Comparison of ENCODE assay signal across 8 mouse cellular contexts in the genomic region with DNA sequence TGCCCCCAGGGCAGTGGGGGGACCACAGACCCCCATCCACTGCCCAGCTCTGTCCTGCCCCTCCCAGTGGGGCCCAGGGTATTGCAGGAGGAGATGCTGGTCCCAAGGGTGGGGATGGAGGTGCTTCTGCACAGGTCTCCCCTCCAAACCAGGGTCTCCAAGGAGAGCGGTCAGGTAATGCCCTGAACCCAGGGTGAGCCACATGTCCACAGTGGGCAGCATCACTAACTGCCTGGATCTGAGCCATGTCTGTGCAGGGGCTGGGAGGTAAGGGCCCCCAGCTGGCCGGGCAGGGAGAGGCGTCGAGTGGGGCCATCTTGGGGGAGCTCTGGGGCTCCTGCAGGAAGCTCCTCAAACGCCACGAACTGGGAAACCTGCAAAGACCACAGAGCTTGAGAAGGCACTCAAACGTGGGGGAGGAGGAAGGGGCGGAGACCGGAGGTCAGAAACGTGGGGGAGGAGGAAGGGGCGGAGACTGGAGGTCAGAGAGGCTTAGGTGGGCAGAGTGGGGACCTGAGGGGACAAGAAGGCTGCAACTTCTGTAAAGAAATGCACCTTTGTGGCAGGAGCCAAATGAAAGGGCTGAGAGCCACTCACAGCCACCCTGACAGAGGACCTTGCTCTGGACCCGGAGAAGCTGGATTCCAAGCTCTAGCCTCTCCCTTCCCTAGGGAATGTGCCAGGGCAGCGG. TPM values are rescaled to one million over a fixed set of nuclear protein-coding genes. Genes with fewer than 3 reads are reported as not detected.
DNase-seq lines count a peak whose midpoint lies in the region; ATAC-seq lines count a peak whose summit lies in the region.
"Had no signal": no experiment of that assay in that cellular context is flagged by ENCODE, and none has a peak within 500 bp of the region (broad histone marks: within the 10 kb centered on the region; RNA-seq: fewer than 3 reads in every experiment).

No protein-coding gene starts in this region.

- no peaks in the 10 kb centered on the region for H3K9me3 ChIP-seq in lung, embryonic 15.5 days
- no peaks in the 10 kb centered on the region for H3K9me3 ChIP-seq in limb, embryonic 11.5 days (ENCODE audit: control insufficient read depth, low read length)

- H3K36me3 ChIP-seq in lung, embryonic 15.5 days: no peaks in the 10 kb centered on the region
- H3K36me3 ChIP-seq in limb, embryonic 11.5 days (ENCODE audit: control insufficient read depth, insufficient read depth, low read length): 0 out of 2 replicates have a peak, but pooled peaks cover 3% of the 10 kb centered on the region

- H3K9ac ChIP-seq in lung, embryonic 15.5 days: no peak overlapping the region
- H3K9ac ChIP-seq in limb, embryonic 11.5 days (ENCODE audit: low read length): peak overlapping the region; percentile 27

- peak overlapping the region; percentile 69 for H3K27ac ChIP-seq in lung, embryonic 15.5 days
- H3K27ac ChIP-seq in limb, embryonic 11.5 days (replicated peaks; ENCODE audit: low read depth, low read length): 0 out of 2 replicates have a peak overlapping the region, but pooled peaks have one; percentile 4

- H3K4me3 ChIP-seq in lung, embryonic 15.5 days: peak overlapping the region; percentile 14; the same call in 1 of the 2 replicates
- no peak overlapping the region for H3K4me3 ChIP-seq in limb, embryonic 11.5 days (ENCODE audit: low read depth, low read length)
- H3K4me3 ChIP-seq: erythroblast, embryonic 14.5 days had no signal

- peaks cover 21% of the 10 kb centered on the region for H3K4me1 ChIP-seq in lung, embryonic 15.5 days
- H3K4me1 ChIP-seq in limb, embryonic 11.5 days (ENCODE audit: control insufficient read depth, insufficient read depth, low read length): peaks cover 24% of the 10 kb centered on the region

- H3K27me3 ChIP-seq in lung, embryonic 15.5 days: no peaks in the 10 kb centered on the region; the same call in 1 of the 2 replicates
- H3K27me3 ChIP-seq in limb, embryonic 11.5 days (ENCODE audit: control insufficient read depth, insufficient read depth, low read length): peaks cover 4% of the 10 kb centered on the region; the same call in 1 of the 2 replicates

- peak; percentile 33; the same call in 1 of the 2 replicates for ATAC-seq in lung, embryonic 15.5 days (ENCODE audit: borderline replicate concordance, extremely low read depth, low FRiP score, low TSS enrichment)
- no peak for ATAC-seq in limb, embryonic 11.5 days (ENCODE audit: insufficient number of reproducible peaks, low FRiP score, low TSS enrichment, low read depth)

- 12% methylated on average over 13 of the region's 13 CpGs for WGBS in lung, embryonic 15.5 days
- WGBS in limb, embryonic 11.5 days: 12% methylated on average over 13 of the region's 13 CpGs

- no peak for DNase-seq in lung, postnatal 4 days
- DNase-seq in embryo, embryonic 9.5 days (ENCODE audit: extremely low spot score): peak; percentile 75
- peak; percentile 75 for DNase-seq in limb, embryonic 11.5 days (ENCODE audit: low spot score)
- DNase-seq in thymus, postnatal 0 days (ENCODE audit: low spot score): peak; percentile 29
- DNase-seq in gastrocnemius, postnatal 10 days: no peak
- DNase-seq in layer of hippocampus, adult 18-20 months (ENCODE audit: low spot score in 2 of 2): no peak

- H3K4me2 ChIP-seq in lung, embryonic 15.5 days: peak overlapping the region; percentile 32
- H3K4me2 ChIP-seq in limb, embryonic 11.5 days (ENCODE audit: low read depth, severe bottlenecking): peak overlapping the region; percentile 38

RNA-seq across cellular contexts. Expression of a gene that starts 31.5 kb away (rescaled TPM):
- 6.0 and 7.0 TPM in 2 replicates for polyA plus RNA-seq in lung, embryonic 15.5 days (2015; fragmentation: Nextera tagmentation; extraction: Ambion mirVana)
- 6.7 and 7.1 TPM in 2 replicates for polyA plus RNA-seq in limb, embryonic 11.5 days (2014; fragmentation: Nextera tagmentation; extraction: Ambion mirVana)
- polyA plus RNA-seq in thymus, postnatal 0 days (2015; fragmentation: Nextera tagmentation; extraction: Ambion mirVana): 5.3 and 7.2 TPM in 2 replicates
- 10 to 100 TPM in 1 of 2 experiments, 1 to 10 TPM in 1; 5.4 to 10.8 TPM for total RNA-seq in gastrocnemius, postnatal 10 days (2021)
- total RNA-seq in layer of hippocampus, adult 18-20 months (2021): 10 to 100 TPM; 23.0 to 26.8 TPM
- polyA plus RNA-seq: erythroblast, embryonic 14.5 days had no signal

RNA-seq across cellular contexts. Expression of a gene that starts 44.7 kb away (rescaled TPM):
- 17.1 and 18.8 TPM in 2 replicates for polyA plus RNA-seq in lung, embryonic 15.5 days (2015; fragmentation: Nextera tagmentation; extraction: Ambion mirVana)
- 4.8 and 5.3 TPM in 2 replicates for polyA plus RNA-seq in limb, embryonic 11.5 days (2014; fragmentation: Nextera tagmentation; extraction: Ambion mirVana)
- 1.5 and 1.7 TPM in 2 replicates for polyA plus RNA-seq in thymus, postnatal 0 days (2015; fragmentation: Nextera tagmentation; extraction: Ambion mirVana)
- total RNA-seq in gastrocnemius, postnatal 10 days (2021): 10 to 100 TPM in 1 of 2 experiments, 1 to 10 TPM in 1; 7.7 to 11.2 TPM
- 1 to 10 TPM; 6.8 to 7.0 TPM for total RNA-seq in layer of hippocampus, adult 18-20 months (2021)

Comparison
In these comparisons a context has a peak if more than half of its experiments do, and no peak if none do; other contexts are left out.
1. DNase-seq: peak in embryo, embryonic 9.5 days (single experiment), limb, embryonic 11.5 days (single experiment) and thymus, postnatal 0 days (single experiment); none in lung, postnatal 4 days (0 of 2), gastrocnemius, postnatal 10 days (single experiment) and layer of hippocampus, adult 18-20 months (0 of 2).